Mouse (Mus musculus): ENCODE data around the gene Ebf4. TPM values are rescaled to one million over a fixed set of nuclear protein-coding genes. Genes with fewer than 3 reads are reported as not detected.

The Ebf4 gene
- polyA plus RNA-seq, 1 experiment from 2014 or later = 0.64 TPM

GRCm38 (mm10) chr2:130295331-130296133 lies 563 bp downstream of the Ebf4 start:
- Histone ChIP-seq H3K9me3 (no peaks in the 10 kb centered on the region), H3K4me3 (peak overlapping the region; percentile 80), H3K27ac (replicated peaks) (peak overlapping the region; percentile 52), H3K4me1 (peaks cover 34% of the 10 kb centered on the region), H3K4me2 (peak overlapping the region; percentile 79), H3K36me3 (0 out of 2 replicates have a peak, but pooled peaks cover 6% of the 10 kb centered on the region), H3K9ac (peak overlapping the region; percentile 89), H3K27me3 (replicated peaks) (peaks cover 70% of the 10 kb centered on the region)
- under 1% methylated on average over 40 of the region's 99 CpGs for WGBS
- ATAC-seq (ENCODE audit: extremely low read depth, insufficient number of reproducible peaks, low FRiP score, low TSS enrichment) = 0 out of 2 replicates have a peak, but pooled peaks have one; percentile 27

GRCm38 (mm10) chr2:130296134-130296745 lies 1.3 kb downstream of the Ebf4 start:
- WGBS = 4% methylated on average over 20 of the region's 20 CpGs
- Histone ChIP-seq H3K27ac (replicated peaks) (no peak overlapping the region), H3K27me3 (replicated peaks) (peaks cover 70% of the 10 kb centered on the region), H3K4me1 (peaks cover 33% of the 10 kb centered on the region), H3K9me3 (no peaks in the 10 kb centered on the region), H3K4me2 (peak overlapping the region; percentile 79), H3K4me3 (peak overlapping the region; percentile 80), H3K36me3 (peaks cover 6% of the 10 kb centered on the region; the same call in 1 of the 2 replicates), H3K9ac (peak overlapping the region; percentile 89)
- ATAC-seq (ENCODE audit: extremely low read depth, insufficient number of reproducible peaks, low FRiP score, low TSS enrichment) = no peak

- Histone ChIP-seq H3K4me2 (no peak overlapping the region), H3K36me3 (peaks cover 6% of the 10 kb centered on the region; the same call in 1 of the 2 replicates), H3K27me3 (replicated peaks) (peaks cover 62% of the 10 kb centered on the region), H3K4me1 (peaks cover 31% of the 10 kb centered on the region), H3K4me3 (no peak overlapping the region), H3K9ac (no peak overlapping the region), H3K27ac (replicated peaks) (no peak overlapping the region), H3K9me3 (no peaks in the 10 kb centered on the region)
- 73% methylated on average over 9 of the region's 9 CpGs for WGBS
- no peak for ATAC-seq (ENCODE audit: extremely low read depth, insufficient number of reproducible peaks, low FRiP score, low TSS enrichment)
These were observed 2.6 kb downstream of the Ebf4 start for GRCm38 (mm10) chr2:130297580-130297979.

- Histone ChIP-seq H3K27ac (replicated peaks) (no peak overlapping the region), H3K36me3 (peaks cover 27% of the 10 kb centered on the region), H3K9ac (no peak overlapping the region), H3K27me3 (replicated peaks) (peaks cover 10% of the 10 kb centered on the region), H3K4me1 (no peaks in the 10 kb centered on the region), H3K9me3 (no peaks in the 10 kb centered on the region), H3K4me2 (no peak overlapping the region), H3K4me3 (no peak overlapping the region)
- ATAC-seq (ENCODE audit: extremely low read depth, insufficient number of reproducible peaks, low FRiP score, low TSS enrichment) = no peak
- WGBS = 56% methylated on average over 4 of the region's 4 CpGs
These were observed 8.0 kb downstream of the Ebf4 start for GRCm38 (mm10) chr2:130303014-130303413.

GRCm38 (mm10) chr2:130327057-130327456 lies 32.1 kb downstream of the Ebf4 start:
- Histone ChIP-seq H3K4me2 (no peak overlapping the region), H3K27me3 (replicated peaks) (no peaks in the 10 kb centered on the region), H3K27ac (replicated peaks) (no peak overlapping the region), H3K9me3 (no peaks in the 10 kb centered on the region), H3K4me3 (no peak overlapping the region), H3K4me1 (no peaks in the 10 kb centered on the region), H3K36me3 (no peaks in the 10 kb centered on the region), H3K9ac (no peak overlapping the region)
- WGBS = 71% methylated on average over 1 of the region's 1 CpGs
- no peak for ATAC-seq (ENCODE audit: extremely low read depth, insufficient number of reproducible peaks, low FRiP score, low TSS enrichment)

- no peak for ATAC-seq (ENCODE audit: extremely low read depth, insufficient number of reproducible peaks, low FRiP score, low TSS enrichment)
- Histone ChIP-seq H3K9me3 (no peaks in the 10 kb centered on the region), H3K4me2 (no peak overlapping the region), H3K27ac (replicated peaks) (no peak overlapping the region), H3K36me3 (no peaks in the 10 kb centered on the region), H3K27me3 (replicated peaks) (no peaks in the 10 kb centered on the region), H3K4me3 (no peak overlapping the region), H3K4me1 (no peaks in the 10 kb centered on the region), H3K9ac (no peak overlapping the region)
- 80% methylated on average over 2 of the region's 2 CpGs for WGBS
These were observed 34.5 kb downstream of the Ebf4 start for GRCm38 (mm10) chr2:130329502-130329901.

GRCm38 (mm10) chr2:130335112-130335511 lies 40.1 kb downstream of the Ebf4 start:
- Histone ChIP-seq H3K9me3 (no peaks in the 10 kb centered on the region), H3K36me3 (no peaks in the 10 kb centered on the region), H3K27me3 (replicated peaks) (no peaks in the 10 kb centered on the region), H3K4me3 (no peak overlapping the region), H3K4me1 (no peaks in the 10 kb centered on the region), H3K4me2 (no peak overlapping the region), H3K9ac (no peak overlapping the region), H3K27ac (replicated peaks) (no peak overlapping the region)
- WGBS = 72% methylated on average over 6 of the region's 6 CpGs
- ATAC-seq (ENCODE audit: extremely low read depth, insufficient number of reproducible peaks, low FRiP score, low TSS enrichment) = no peak

GRCm38 (mm10) chr2:130340464-130341219 lies 45.7 kb downstream of the Ebf4 start:
- H3K36me3 ChIP-seq = no peaks in the 10 kb centered on the region
- ATAC-seq (ENCODE audit: extremely low read depth, insufficient number of reproducible peaks, low FRiP score, low TSS enrichment) = no peak
- H3K9me3 ChIP-seq = no peaks in the 10 kb centered on the region
- no peak overlapping the region for H3K4me2 ChIP-seq
- H3K4me3 ChIP-seq = no peak overlapping the region
- no peaks in the 10 kb centered on the region for H3K4me1 ChIP-seq
- H3K27me3 ChIP-seq (replicated peaks) = 0 out of 2 replicates have a peak, but pooled peaks cover 6% of the 10 kb centered on the region
- H3K9ac ChIP-seq = no peak overlapping the region
- WGBS = 69% methylated on average over 8 of the region's 8 CpGs
- no peak overlapping the region for H3K27ac ChIP-seq (replicated peaks)

GRCm38 (mm10) chr2:130341220-130341580 lies 46.2 kb downstream of the Ebf4 start:
- Histone ChIP-seq H3K27me3 (replicated peaks) (peaks cover 9% of the 10 kb centered on the region; the same call in 1 of the 2 replicates), H3K27ac (replicated peaks) (no peak overlapping the region), H3K4me3 (no peak overlapping the region), H3K36me3 (no peaks in the 10 kb centered on the region), H3K4me1 (no peaks in the 10 kb centered on the region), H3K9ac (no peak overlapping the region), H3K9me3 (no peaks in the 10 kb centered on the region), H3K4me2 (no peak overlapping the region)
- 71% methylated on average over 7 of the region's 7 CpGs for WGBS
- no peak for ATAC-seq (ENCODE audit: extremely low read depth, insufficient number of reproducible peaks, low FRiP score, low TSS enrichment)

GRCm38 (mm10) chr2:130350376-130350775 lies 55.4 kb downstream of the Ebf4 start:
- no peak overlapping the region for H3K27ac ChIP-seq (replicated peaks)
- WGBS = 81% methylated on average over 3 of the region's 3 CpGs
- no peak for ATAC-seq (ENCODE audit: extremely low read depth, insufficient number of reproducible peaks, low FRiP score, low TSS enrichment)
- H3K27me3 ChIP-seq (replicated peaks) = peaks cover 21% of the 10 kb centered on the region
- H3K4me1 ChIP-seq = no peaks in the 10 kb centered on the region
- no peaks in the 10 kb centered on the region for H3K36me3 ChIP-seq
- no peak overlapping the region for H3K4me2 ChIP-seq
- no peaks in the 10 kb centered on the region for H3K9me3 ChIP-seq
- H3K4me3 ChIP-seq = no peak overlapping the region
- no peak overlapping the region for H3K9ac ChIP-seq

GRCm38 (mm10) chr2:130351758-130352339 lies 56.9 kb downstream of the Ebf4 start:
- H3K36me3 ChIP-seq = no peaks in the 10 kb centered on the region
- no peak for ATAC-seq (ENCODE audit: extremely low read depth, insufficient number of reproducible peaks, low FRiP score, low TSS enrichment)
- H3K4me1 ChIP-seq = no peaks in the 10 kb centered on the region
- H3K9me3 ChIP-seq = no peaks in the 10 kb centered on the region
- H3K9ac ChIP-seq = no peak overlapping the region
- H3K4me3 ChIP-seq = no peak overlapping the region
- H3K4me2 ChIP-seq = no peak overlapping the region
- 38% methylated on average over 5 of the region's 5 CpGs for WGBS
- no peak overlapping the region for H3K27ac ChIP-seq (replicated peaks)
- peaks cover 21% of the 10 kb centered on the region for H3K27me3 ChIP-seq (replicated peaks)
